Mouse (Mus musculus): Measurements from ENCODE around the gene Bend4. TPM values are rescaled to one million over a fixed set of nuclear protein-coding genes. Genes with fewer than 3 reads are reported as not detected.

Gene Bend4
- polyA plus RNA-seq, 1 experiment from 2014 or later: 0.68 TPM

DNA sequence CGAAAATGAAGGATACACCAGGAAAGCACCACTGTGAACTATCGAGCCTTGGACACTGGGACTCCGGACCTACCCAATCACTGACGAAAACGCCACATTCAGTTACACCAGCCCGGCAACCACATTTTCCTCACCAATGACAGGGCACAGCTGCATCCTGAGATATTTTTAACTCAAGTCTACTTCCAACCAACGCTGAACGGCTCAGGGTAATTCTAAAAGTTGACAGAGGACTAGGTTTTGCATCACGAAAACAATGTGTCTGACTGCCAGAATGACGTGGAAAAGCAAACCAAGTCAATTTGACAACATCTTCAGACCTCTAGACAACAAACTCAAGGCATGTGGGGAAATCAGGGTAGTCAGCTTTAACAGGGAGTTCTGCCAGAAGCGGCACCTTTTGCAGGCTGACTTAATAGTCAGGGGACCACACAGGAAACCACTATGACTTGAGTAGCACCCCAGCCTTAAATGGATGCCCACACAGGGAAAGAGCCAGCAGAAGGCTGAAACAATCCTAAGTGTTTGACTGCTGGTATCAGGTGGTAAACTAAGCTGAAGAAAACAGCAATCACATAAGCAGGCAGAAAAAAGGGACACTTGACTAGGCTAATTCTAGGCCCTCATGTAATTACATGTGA is 32.8 kb downstream of the Bend4 start:
- Histone ChIP-seq H3K4me2 (replicated peaks; ENCODE audit: low read depth) (no peak overlapping the region), H3K27me3 (ENCODE audit: control insufficient read depth, insufficient read depth, low read length) (no peaks in the 10 kb centered on the region), H3K9ac (ENCODE audit: low read length) (no peak overlapping the region), H3K4me1 (replicated peaks; ENCODE audit: control insufficient read depth, insufficient read depth) (no peaks in the 10 kb centered on the region), H3K4me3 (ENCODE audit: low read depth, low read length) (no peak overlapping the region), H3K27ac (replicated peaks) (no peak overlapping the region), H3K9me3 (ENCODE audit: control insufficient read depth, low read length) (no peaks in the 10 kb centered on the region), H3K36me3 (ENCODE audit: control insufficient read depth, insufficient read depth, low read length) (no peaks in the 10 kb centered on the region)
- DNase-seq (ENCODE audit: low spot score) (no peak), ATAC-seq (ENCODE audit: low FRiP score, low TSS enrichment) (no peak)
- WGBS: 73% methylated on average over 11 of the region's 11 CpGs
- TF ChIP-seq CTCF (IDR thresholded peaks at IDR 0.05; ENCODE audit: low read depth) (no peak), EP300 (optimal IDR thresholded peaks at IDR 0.05) (no peak)

DNA sequence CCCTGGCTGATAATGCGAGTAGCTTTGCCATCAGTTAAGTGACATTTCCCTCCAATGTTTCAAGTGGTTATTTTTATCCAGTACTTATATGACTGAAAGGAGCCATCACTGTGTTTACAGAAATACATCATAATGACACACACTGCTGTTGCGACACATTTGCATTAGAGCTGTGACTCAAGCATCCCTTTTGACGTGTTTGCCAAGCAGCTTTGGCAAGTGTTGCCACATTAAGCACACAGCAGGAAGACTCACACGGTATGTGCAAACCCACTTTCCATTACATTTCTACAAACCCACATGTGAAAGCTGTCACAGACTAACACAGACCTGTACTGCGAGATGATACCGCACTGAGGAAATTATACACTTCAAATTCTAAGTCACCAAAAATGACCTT is 34.2 kb downstream of the Bend4 start:
- 68% methylated on average over 6 of the region's 6 CpGs for WGBS
- no peak for DNase-seq (ENCODE audit: low spot score)
- Histone ChIP-seq H3K9ac (ENCODE audit: low read length) (no peak overlapping the region), H3K36me3 (ENCODE audit: control insufficient read depth, insufficient read depth, low read length) (no peaks in the 10 kb centered on the region), H3K4me3 (ENCODE audit: low read depth, low read length) (no peak overlapping the region), H3K4me1 (replicated peaks; ENCODE audit: control insufficient read depth, insufficient read depth) (no peaks in the 10 kb centered on the region), H3K9me3 (ENCODE audit: control insufficient read depth, low read length) (no peaks in the 10 kb centered on the region), H3K27me3 (ENCODE audit: control insufficient read depth, insufficient read depth, low read length) (no peaks in the 10 kb centered on the region), H3K27ac (replicated peaks) (no peak overlapping the region), H3K4me2 (replicated peaks; ENCODE audit: low read depth) (no peak overlapping the region)
- no peak for ATAC-seq (ENCODE audit: low FRiP score, low TSS enrichment)
- TF ChIP-seq EP300 (optimal IDR thresholded peaks at IDR 0.05): no peak
- TF ChIP-seq CTCF (IDR thresholded peaks at IDR 0.05; ENCODE audit: low read depth): no peak

DNA sequence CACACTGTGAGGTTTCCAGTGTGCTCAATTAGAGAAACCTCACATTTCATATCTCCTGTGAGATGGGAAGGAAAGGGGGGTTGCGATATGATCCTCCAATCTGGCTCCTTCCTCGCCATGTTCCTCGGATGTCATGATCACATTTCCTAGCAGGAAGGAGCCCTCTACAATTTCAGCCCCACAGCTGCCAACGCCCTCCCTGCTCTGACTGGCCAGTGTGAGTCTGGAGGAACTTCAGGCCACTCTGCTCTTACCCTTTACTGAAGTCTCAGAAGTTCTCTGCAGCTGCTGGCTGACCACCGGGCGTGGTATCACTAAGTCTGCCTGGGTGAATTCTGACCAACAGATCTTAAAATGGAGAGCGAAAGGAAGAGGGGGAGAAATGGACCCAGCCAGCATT is 45.6 kb downstream of the Bend4 start:
- H3K9ac ChIP-seq (ENCODE audit: low read length): no peak overlapping the region
- WGBS: 78% methylated on average over 7 of the region's 7 CpGs
- H3K27ac ChIP-seq (replicated peaks): no peak overlapping the region
- no peak overlapping the region for H3K4me2 ChIP-seq (replicated peaks; ENCODE audit: low read depth)
- H3K4me1 ChIP-seq (replicated peaks; ENCODE audit: control insufficient read depth, insufficient read depth): no peaks in the 10 kb centered on the region
- TF ChIP-seq CTCF (IDR thresholded peaks at IDR 0.05; ENCODE audit: low read depth) (no peak), EP300 (optimal IDR thresholded peaks at IDR 0.05) (no peak)
- H3K27me3 ChIP-seq (ENCODE audit: control insufficient read depth, insufficient read depth, low read length): no peaks in the 10 kb centered on the region
- DNase-seq (ENCODE audit: low spot score) (no peak), ATAC-seq (ENCODE audit: low FRiP score, low TSS enrichment) (no peak)
- H3K36me3 ChIP-seq (ENCODE audit: control insufficient read depth, insufficient read depth, low read length): no peaks in the 10 kb centered on the region
- H3K9me3 ChIP-seq (ENCODE audit: control insufficient read depth, low read length): no peaks in the 10 kb centered on the region
- H3K4me3 ChIP-seq (ENCODE audit: low read depth, low read length): no peak overlapping the region

DNA sequence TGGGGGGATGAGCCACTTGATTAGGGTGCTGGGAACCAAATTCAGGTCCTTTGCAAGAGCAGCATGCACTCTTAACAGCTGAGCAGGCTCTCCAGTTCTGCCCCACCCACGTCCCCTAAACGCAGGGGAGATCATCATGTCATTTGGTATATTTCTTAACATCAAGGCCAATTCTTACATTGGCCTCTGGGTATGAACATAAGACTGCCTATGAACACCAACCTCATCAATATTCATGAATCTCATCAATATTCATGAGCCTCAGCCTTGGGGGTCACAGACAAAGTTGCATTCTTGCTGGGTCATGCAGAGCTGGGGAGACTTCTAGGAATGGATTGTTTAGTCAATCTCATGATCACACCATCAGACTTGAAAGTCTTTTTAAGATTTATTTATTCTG is 46.4 kb downstream of the Bend4 start:
- H3K4me1 ChIP-seq (replicated peaks; ENCODE audit: control insufficient read depth, insufficient read depth): no peaks in the 10 kb centered on the region
- ATAC-seq (ENCODE audit: low FRiP score, low TSS enrichment) (no peak), DNase-seq (ENCODE audit: low spot score) (no peak)
- 79% methylated on average over 2 of the region's 2 CpGs for WGBS
- H3K4me3 ChIP-seq (ENCODE audit: low read depth, low read length): no peak overlapping the region
- H3K27ac ChIP-seq (replicated peaks): no peak overlapping the region
- H3K36me3 ChIP-seq (ENCODE audit: control insufficient read depth, insufficient read depth, low read length): no peaks in the 10 kb centered on the region
- H3K27me3 ChIP-seq (ENCODE audit: control insufficient read depth, insufficient read depth, low read length): no peaks in the 10 kb centered on the region
- no peaks in the 10 kb centered on the region for H3K9me3 ChIP-seq (ENCODE audit: control insufficient read depth, low read length)
- no peak overlapping the region for H3K9ac ChIP-seq (ENCODE audit: low read length)
- no peak overlapping the region for H3K4me2 ChIP-seq (replicated peaks; ENCODE audit: low read depth)
- TF ChIP-seq EP300 (optimal IDR thresholded peaks at IDR 0.05) (no peak), CTCF (IDR thresholded peaks at IDR 0.05; ENCODE audit: low read depth) (no peak)

DNA sequence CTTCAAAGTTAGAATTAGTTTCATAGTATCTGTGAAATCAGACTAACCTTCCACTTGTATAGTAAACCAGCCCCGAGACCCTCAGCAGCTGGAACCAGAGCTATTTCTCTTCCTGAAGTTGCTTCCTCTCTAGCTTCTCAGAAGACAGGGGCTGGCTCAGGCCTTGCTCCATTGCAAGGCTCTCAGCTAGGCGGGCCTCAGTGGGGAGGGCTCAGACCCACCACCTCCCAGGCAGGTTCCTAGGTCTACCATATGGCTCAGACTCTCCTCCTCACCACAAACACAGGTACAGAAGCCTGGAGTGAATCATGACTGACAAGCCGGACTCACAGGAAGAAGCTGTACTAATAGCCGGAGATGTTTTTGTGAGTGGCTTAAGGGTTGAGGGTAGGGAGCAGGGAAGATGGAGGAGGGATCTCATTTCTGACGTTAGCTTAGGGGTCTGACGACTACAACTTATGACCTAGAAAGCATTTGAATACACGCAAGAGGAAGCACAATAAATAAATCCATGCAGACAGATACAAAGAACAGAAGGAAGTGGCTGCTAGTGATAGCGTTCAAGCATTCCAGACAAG is 51.0 kb downstream of the Bend4 start:
- no peaks in the 10 kb centered on the region for H3K9me3 ChIP-seq (ENCODE audit: control insufficient read depth, low read length)
- no peak overlapping the region for H3K4me3 ChIP-seq (ENCODE audit: low read depth, low read length)
- H3K4me2 ChIP-seq (replicated peaks; ENCODE audit: low read depth): no peak overlapping the region
- H3K9ac ChIP-seq (ENCODE audit: low read length): no peak overlapping the region
- 56% methylated on average over 8 of the region's 8 CpGs for WGBS
- no peak overlapping the region for H3K27ac ChIP-seq (replicated peaks)
- no peaks in the 10 kb centered on the region for H3K36me3 ChIP-seq (ENCODE audit: control insufficient read depth, insufficient read depth, low read length)
- TF ChIP-seq CTCF (IDR thresholded peaks at IDR 0.05; ENCODE audit: low read depth): no peak
- TF ChIP-seq EP300 (optimal IDR thresholded peaks at IDR 0.05): no peak
- DNase-seq (ENCODE audit: low spot score): no peak
- H3K27me3 ChIP-seq (ENCODE audit: control insufficient read depth, insufficient read depth, low read length): no peaks in the 10 kb centered on the region
- ATAC-seq (ENCODE audit: low FRiP score, low TSS enrichment): no peak
- H3K4me1 ChIP-seq (replicated peaks; ENCODE audit: control insufficient read depth, insufficient read depth): no peaks in the 10 kb centered on the region

DNA sequence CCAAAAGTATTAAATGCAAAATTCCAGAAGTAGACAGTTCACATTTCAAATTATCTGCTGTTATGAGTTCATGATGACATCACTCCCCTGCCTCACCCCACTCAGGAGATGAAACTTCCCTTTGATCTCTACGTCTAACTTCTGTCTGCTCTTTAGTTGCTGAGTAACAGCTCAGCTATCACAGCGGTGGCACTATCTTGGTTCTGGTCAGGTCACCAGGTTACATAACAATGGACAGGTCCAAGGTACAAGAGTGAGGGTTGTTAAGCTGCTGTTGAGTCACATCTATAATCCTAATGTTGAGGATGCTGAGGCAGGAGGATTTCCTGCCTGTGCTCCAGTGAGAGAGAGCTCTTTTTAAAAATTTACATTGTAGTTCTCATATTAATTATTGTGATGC is 65.2 kb downstream of the Bend4 start:
- no peak for DNase-seq (ENCODE audit: low spot score)
- no peak overlapping the region for H3K4me3 ChIP-seq (ENCODE audit: low read depth, low read length)
- 68% methylated on average over 2 of the region's 2 CpGs for WGBS
- no peak for TF ChIP-seq EP300 (optimal IDR thresholded peaks at IDR 0.05)
- no peak for TF ChIP-seq CTCF (IDR thresholded peaks at IDR 0.05; ENCODE audit: low read depth)
- H3K9me3 ChIP-seq (ENCODE audit: control insufficient read depth, low read length): no peaks in the 10 kb centered on the region
- H3K4me2 ChIP-seq (replicated peaks; ENCODE audit: low read depth): no peak overlapping the region
- no peak for ATAC-seq (ENCODE audit: low FRiP score, low TSS enrichment)
- H3K27me3 ChIP-seq (ENCODE audit: control insufficient read depth, insufficient read depth, low read length): no peaks in the 10 kb centered on the region
- H3K4me1 ChIP-seq (replicated peaks; ENCODE audit: control insufficient read depth, insufficient read depth): no peaks in the 10 kb centered on the region
- no peak overlapping the region for H3K27ac ChIP-seq (replicated peaks)
- H3K36me3 ChIP-seq (ENCODE audit: control insufficient read depth, insufficient read depth, low read length): no peaks in the 10 kb centered on the region
- H3K9ac ChIP-seq (ENCODE audit: low read length): no peak overlapping the region

All from stomach, postnatal 0 days (tissue).